Mouse (Mus musculus): ENCODE data around the gene Vps53. TPM values are rescaled to one million over a fixed set of nuclear protein-coding genes. Genes with fewer than 3 reads are reported as not detected.

Vps53 gene
- polyA plus RNA-seq, 1 experiment = 64.3 TPM

GRCm38 (mm10) chr11:76001237-76001878 is 178.1 kb downstream of the Vps53 start:
- Histone ChIP-seq H3K4me1 (ENCODE audit: control insufficient read depth, insufficient read depth, low read length) (no peaks in the 10 kb centered on the region), H3K27me3 (ENCODE audit: control insufficient read depth, insufficient read depth, low read length) (no peaks in the 10 kb centered on the region), H3K4me3 (replicated peaks; ENCODE audit: insufficient read depth, low read depth, low read length) (no peak overlapping the region), H3K27ac (ENCODE audit: insufficient read depth, low read length) (no peak overlapping the region)
- no peak for DNase-seq
- 61% methylated on average over 3 of the region's 3 CpGs for WGBS
- TF ChIP-seq POLR2A (IDR thresholded peaks at IDR 0.05; ENCODE audit: borderline replicate concordance, insufficient read depth, low read length) (no peak), CTCF (IDR thresholded peaks at IDR 0.05; ENCODE audit: borderline replicate concordance, insufficient read depth, low read depth, low read length) (no peak)

- TF ChIP-seq POLR2A (IDR thresholded peaks at IDR 0.05; ENCODE audit: borderline replicate concordance, insufficient read depth, low read length) = no peak
- no peak for TF ChIP-seq CTCF (IDR thresholded peaks at IDR 0.05; ENCODE audit: borderline replicate concordance, insufficient read depth, low read depth, low read length)
- DNase-seq = no peak
- no peak overlapping the region for H3K4me3 ChIP-seq (replicated peaks; ENCODE audit: insufficient read depth, low read depth, low read length)
- H3K4me1 ChIP-seq (ENCODE audit: control insufficient read depth, insufficient read depth, low read length) = no peaks in the 10 kb centered on the region
- 86% methylated on average over 5 of the region's 5 CpGs for WGBS
- H3K27ac ChIP-seq (ENCODE audit: insufficient read depth, low read length) = no peak overlapping the region
- no peaks in the 10 kb centered on the region for H3K27me3 ChIP-seq (ENCODE audit: control insufficient read depth, insufficient read depth, low read length)
Observed at GRCm38 (mm10) chr11:76000701-76001100, 178.7 kb downstream of the Vps53 start.

- TF ChIP-seq CTCF (IDR thresholded peaks at IDR 0.05; ENCODE audit: borderline replicate concordance, insufficient read depth, low read depth, low read length) (peak; percentile 78), POLR2A (IDR thresholded peaks at IDR 0.05; ENCODE audit: borderline replicate concordance, insufficient read depth, low read length) (no peak)
- no peak within 1 kb of the TSS for H3K27ac ChIP-seq (ENCODE audit: insufficient read depth, low read length)
- no peaks in the 10 kb centered on the region for H3K27me3 ChIP-seq (ENCODE audit: control insufficient read depth, insufficient read depth, low read length)
- peak within 1 kb of the TSS; percentile 53 for H3K4me3 ChIP-seq (replicated peaks; ENCODE audit: insufficient read depth, low read depth, low read length)
- 12% methylated on average over 36 of the region's 36 CpGs for WGBS
- peak; percentile 86 for DNase-seq
- H3K4me1 ChIP-seq (ENCODE audit: control insufficient read depth, insufficient read depth, low read length) = no peaks in the 10 kb centered on the region
Observed at GRCm38 (mm10) chr11:75999440-76000155, 179.8 kb downstream of the Vps53 start, which contains the start of gene 1700016K19Rik. Gene 1700016K19Rik (plus strand): TSS chr11:75999912.

Other genes starting within 250 kb of the Vps53 start
- gene Rph3al, start 241.2 kb downstream of the Vps53 start, polyA plus RNA-seq (2012; rRNA removed) = 3.6 and 4.7 TPM in 2 replicates
- 1.1 and 1.5 TPM in 2 replicates for gene 1700016K19Rik, start 179.7 kb downstream of the Vps53 start, polyA plus RNA-seq (2012; rRNA removed)
- gene Rflnb, start 151.9 kb downstream of the Vps53 start, polyA plus RNA-seq (2012; rRNA removed) = 15.7 and 18.4 TPM in 2 replicates
- 25.7 and 29.2 TPM in 2 replicates for gene Fam57a, start within 50 bp of the Vps53 start, polyA plus RNA-seq (2012; rRNA removed)
- gene Dbil5, start 38.0 kb upstream of the Vps53 start, polyA plus RNA-seq (2012; rRNA removed) = 1.2 and 1.4 TPM in 2 replicates
- 7.9 and 8.5 TPM in 2 replicates for gene Gemin4, start 38.0 kb upstream of the Vps53 start, polyA plus RNA-seq (2012; rRNA removed)
- gene Mrm3, start 64.1 kb upstream of the Vps53 start, polyA plus RNA-seq (2012; rRNA removed) = 19.9 and 21.3 TPM in 2 replicates
- gene Glod4, start 64.1 kb upstream of the Vps53 start, polyA plus RNA-seq (2012; rRNA removed) = 39.3 and 44.9 TPM in 2 replicates
- gene Nxn, start 219.5 kb upstream of the Vps53 start, polyA plus RNA-seq (2012; rRNA removed) = 24.3 and 29.8 TPM in 2 replicates
- 27.2 and 33.7 TPM in 2 replicates for gene Timm22, start 227.3 kb upstream of the Vps53 start, polyA plus RNA-seq (2012; rRNA removed)